Mouse (Mus musculus) urinary bladder, postnatal 10 days (tissue): Measurements from ENCODE around the gene Kmt2d.

Source experiments
- DNase-seq: peaks from one replicate; pipeline ENCODE4 v3.0.0; 2022; ENCODE audit warnings: low spot score

Kmt2d gene

DNA sequence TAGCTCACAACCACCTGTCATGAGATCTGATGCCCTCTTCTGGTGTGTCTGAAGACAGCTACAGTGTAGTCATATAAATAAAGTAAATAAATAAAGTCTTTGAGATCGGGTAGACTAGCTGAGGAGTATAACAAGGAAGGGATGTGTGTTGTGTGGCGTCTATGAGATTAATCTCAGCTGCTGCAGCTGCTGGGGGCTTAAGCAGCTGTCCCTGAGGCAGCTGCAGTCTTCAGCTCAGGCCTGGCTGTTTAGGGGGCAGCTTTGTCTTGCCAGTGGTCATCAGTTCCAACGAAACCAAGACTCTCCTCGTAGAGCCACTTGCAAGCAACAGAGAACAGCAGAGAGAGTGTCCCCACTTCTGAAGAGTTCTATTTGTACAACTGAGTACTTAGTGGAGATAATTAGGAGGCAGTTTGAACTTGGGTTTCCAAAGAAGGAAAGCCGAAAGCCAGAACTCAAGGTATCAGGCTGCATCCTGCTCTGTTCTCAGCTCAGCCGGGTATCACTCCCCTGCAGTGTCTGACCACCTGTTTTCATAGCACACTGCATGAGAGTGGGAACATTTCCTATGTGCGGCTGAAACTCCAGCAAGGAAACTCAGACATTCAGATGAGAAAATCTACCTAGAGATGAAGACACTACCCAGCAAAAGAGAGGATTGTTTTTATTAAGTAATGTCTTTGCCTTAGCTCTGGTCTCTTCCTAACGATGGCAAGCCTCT, 15.8 kb upstream of the Kmt2d start:
- no peak for DNase-seq

DNA sequence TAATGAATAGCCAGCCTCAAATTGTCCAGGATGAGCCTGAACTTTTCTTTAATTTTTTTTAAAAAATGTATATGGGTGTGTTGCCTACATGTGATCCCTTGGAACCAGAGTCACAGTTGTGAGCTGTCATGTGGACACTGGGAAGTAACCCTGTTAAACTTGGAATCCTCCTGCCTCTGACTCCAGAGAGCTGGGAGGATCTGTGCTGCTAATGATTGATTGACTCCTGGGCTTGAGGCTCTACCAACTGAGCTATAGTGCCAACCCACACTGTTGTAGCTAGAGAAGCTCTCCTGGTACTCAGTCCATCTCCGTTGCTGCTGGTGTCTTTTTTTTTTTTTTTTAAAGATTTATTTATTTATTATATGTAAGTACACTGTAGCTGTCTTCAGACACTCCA, 13.1 kb upstream of the Kmt2d start:
- DNase-seq, result no peak

DNA sequence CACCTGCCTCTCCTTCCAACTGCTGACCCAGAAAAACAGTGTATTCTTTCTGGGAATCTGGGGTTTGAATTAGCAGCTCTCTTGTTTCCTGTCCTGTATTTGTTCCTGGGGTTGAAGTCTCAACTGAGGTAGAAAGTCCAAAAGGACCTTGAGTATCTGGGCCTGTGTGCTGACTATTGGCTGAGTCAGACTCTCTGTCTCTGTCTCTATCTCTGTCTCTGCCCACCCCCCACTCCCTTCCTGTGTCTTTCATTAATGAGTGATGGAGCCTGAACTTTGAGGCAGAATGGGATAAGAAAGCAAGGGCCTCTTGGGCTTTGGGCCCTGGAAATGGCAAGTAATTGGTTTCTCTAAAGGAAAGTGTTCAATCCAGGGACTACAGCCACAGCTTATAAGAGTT, 12.7 kb upstream of the Kmt2d start:
- DNase-seq, result no peak

DNA sequence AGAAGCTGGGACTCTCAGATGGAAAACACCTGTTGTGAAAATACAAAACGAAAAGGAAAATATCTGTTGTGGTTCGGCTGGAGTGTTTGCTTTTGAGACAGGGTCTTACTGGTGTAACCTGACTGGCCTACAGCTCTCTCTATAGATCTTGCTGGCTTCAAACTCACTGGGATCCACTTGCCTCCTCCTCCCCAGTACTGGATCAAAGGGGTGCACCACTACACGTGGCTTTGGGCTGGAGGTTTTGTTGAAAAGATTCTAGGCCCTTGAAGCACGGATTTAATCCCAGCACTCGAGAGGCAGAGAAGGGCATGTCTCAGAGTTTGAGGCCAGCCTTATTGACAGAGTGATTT, 10.6 kb upstream of the Kmt2d start:
- no peak for DNase-seq

DNA sequence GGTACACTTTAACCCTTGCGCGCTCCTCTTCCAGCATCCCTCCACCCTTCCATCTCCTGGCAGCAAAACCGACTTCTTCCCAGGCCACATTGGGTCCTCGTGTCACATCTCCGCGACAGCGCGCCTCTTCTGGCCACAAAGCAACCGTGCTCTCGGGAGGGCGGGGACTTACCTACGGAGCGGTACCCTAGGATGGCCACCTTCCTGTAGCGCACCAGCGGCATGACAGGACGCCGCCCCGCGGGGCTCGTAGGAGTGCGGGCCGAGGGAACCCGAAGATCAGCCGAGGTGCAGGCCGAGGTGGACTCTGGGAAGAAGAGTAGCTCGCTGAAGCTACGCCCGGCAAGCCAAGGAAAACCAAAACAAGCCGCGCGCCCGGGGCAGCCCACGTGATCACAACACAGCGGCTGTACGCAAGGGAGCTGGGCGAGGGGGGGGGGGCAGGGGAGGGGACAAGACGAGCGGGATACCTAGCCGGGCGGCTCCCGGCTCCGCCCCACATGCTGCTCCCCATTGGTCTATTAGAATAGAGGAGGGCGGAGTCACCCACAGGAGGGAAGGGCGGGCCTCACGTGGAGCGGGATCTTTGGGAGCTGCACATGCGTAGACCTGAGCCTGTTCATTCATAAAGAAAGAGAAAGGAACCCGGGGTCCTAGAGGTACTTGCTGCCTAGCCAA, 10.1 kb upstream of the Kmt2d start:
- DNase-seq, result no peak

DNA sequence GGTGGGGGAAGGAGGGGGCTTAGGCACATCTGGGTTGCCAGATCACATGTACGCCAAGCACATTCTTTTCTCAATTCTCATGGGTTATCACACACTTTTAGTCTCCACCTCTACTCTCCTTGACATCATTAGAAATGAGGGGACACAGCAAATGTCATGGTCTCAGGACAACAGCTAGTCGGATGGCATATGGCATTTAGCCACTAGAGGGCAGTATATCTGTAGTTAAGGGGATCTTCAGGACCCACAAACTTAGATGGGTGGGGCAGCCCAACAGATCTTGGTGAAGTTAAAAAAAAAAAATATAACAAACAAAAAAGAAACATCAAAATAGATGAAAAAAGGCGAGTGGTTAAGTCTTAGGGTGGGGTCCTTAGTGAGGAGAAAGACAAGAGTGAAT, 6.3 kb upstream of the Kmt2d start:
- no peak for DNase-seq

DNA sequence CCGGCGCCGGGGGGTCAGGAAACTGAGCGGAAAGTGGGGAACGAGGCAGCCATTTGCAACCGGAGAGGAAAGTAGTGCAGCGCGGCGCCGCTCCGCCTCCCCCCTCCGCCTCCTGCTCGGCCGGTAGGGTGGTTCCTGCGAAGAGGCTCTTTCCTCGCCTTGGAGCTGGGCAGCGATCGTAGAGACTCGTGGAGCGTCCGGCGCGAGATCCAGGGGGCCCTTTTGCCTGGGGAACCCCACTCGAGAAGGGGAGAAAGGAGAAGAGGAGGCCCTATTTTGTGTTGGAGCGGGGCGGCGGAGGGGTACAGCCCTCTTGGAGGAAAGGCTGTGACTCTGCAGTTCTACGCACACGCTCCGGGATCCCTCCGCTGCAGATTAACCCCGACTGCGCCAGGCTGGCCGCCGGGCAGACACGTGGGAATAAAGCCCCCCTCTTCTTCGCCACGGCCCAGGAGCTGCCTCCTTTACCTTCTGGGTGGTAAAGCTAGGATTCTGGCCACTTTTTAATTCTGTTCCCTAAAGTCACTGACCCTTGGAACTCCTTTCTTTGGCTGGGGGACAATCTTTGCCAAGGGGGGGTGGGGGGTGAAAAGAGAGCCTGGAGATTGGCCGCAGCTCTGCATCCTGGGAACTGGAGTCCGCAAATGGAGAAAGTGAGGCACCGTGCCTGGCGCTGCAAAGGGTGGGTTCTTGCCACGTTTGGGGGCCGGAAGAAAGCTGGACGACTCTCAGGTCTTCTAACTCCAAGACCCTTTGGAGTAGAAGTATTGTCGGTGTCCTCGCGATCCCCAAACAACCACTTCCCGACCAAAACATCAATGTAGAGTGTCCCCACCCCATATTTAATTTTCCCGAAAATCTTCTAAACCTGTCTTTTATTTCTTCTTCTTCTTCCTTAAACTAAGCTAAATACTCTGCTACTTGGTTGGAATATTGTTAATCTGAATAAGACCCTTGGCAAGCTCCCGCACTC, 1.2 kb upstream of the Kmt2d start:
- peak; percentile 77 for DNase-seq

DNA sequence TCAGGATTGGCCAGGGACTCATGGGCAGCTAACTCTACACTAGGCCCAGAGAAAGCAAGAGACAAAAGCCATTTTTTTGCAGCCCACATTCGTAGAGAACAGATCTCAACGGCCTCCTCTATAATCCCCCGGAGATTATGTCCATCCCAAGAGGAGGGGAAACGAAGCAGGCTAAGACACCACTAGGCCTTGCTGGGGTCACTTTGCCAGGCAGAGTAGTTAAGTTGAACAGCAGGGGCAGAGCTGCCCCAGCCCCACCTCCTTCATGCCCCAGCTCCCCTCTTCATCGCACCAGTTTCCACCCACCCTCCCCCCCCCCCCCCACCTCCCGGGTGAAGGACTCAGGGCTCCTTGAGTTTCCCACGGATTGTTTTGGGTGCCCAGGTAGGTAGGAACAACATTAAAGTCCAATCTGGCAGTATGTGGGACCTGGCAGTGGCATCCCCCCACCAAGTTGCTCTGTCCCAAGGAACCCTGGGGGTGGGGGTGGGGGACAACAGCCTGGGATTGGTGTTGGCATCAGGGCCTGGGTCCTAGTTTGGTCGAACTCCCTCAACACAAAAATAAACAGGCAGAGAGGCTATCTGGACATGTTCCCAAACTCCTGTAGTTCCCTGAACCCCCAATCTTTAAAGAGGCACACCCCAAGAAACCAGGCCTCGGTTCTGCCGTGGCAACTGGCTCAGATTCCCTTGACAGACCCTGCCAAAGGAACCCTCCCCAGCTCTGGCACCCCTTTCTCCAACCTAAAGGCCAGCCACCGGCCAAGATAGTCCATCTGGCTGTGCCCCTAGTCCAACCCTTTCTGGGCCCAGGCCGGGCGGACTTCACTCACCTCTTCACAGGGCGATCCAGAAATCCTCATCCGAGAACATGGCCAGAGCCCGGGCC, 580 bp downstream of the Kmt2d start:
- DNase-seq, result no peak

DNA sequence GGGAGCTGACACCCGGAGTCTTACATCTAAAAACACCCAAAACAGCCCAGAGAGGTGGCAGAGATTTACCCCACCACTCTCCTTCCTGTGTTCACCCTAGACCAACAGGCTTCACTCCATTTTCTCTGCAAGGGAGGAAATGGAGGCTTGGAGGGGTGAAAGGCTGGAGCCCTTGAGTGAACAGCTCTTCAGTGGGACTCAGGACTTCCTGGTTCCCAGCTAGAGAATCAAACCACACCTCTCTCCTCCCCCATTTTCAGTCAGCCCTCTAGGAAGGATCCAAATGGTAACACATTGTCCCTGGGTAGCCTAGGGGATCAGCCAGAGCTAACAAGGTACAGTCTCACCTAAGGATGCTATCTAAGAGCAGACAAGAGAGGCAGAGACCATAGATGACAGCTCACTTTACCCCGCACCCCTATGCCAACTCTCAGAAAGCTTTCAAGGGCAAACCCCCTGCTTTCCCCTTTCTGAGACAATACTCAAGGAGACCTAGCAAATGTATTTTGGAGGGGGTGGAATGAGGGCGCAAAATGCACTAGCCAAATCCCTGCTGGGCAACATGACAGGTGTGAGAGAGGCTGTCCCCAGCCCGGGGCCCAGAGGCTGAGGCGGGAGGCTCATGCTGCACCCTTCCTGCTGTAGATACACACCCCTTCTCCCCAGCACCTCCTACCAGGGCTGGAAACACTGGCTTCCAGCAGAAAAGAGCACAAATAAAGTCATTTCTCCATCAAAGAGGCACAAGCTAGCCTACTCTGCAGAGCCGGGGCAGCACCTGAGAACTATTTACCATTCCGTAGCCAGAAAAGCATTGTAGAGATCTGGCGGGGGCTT, 1.4 kb downstream of the Kmt2d start:
- DNase-seq, result no peak

DNA sequence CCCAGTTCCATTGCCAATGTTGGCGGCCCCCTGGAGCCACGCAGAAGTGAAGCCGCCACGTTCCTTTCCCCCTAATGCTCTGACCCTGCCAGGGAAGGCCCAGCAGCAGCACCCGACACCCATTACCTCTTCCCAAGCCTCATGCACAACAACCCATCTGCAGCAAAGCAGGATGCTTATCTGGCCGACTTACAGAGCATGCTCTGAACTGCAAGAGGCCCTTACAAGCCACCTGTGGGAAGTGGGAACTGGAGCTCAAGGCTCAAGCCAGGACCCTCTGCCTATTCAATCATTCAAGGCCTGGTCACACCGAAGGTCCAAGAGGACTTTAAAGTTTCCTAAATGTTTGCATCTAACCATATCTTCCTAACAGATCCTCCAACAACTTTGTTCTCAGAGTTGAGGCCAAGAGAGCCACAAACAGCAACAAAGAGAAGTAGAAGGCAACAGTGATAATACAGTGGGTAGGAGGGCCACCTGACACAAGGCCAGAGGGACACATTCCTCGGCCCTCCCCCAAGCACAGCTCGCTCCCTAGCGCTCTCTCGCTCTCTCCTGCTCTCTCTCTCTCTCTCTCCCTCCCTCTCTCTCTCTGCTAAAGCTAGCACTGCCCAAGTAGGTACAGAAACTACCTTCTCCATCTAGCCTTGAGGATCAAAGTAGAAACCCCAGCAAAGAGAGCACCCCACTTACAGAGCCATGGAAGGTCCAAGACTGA, 2.5 kb downstream of the Kmt2d start:
- DNase-seq, result no peak

DNA sequence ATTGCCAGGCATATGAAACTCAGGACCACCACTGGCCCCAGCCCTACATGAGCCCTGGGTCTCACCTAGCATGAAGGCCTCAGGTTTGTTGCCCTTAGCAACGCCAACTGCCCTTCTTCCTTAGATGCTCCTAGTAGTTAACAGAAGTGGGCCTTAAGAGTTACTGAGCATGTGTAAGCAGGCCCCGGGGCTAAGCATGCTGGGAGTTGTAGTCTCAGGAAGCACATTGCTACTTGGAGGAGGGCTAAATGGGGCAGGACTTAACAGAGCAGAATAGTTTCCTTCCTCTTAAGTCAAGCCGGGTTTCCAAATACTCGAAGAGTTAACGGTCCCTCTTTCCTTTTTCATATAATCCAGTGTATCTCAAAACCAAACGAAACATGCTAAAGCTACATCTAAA, 3.7 kb downstream of the Kmt2d start:
- DNase-seq, result no peak

DNA sequence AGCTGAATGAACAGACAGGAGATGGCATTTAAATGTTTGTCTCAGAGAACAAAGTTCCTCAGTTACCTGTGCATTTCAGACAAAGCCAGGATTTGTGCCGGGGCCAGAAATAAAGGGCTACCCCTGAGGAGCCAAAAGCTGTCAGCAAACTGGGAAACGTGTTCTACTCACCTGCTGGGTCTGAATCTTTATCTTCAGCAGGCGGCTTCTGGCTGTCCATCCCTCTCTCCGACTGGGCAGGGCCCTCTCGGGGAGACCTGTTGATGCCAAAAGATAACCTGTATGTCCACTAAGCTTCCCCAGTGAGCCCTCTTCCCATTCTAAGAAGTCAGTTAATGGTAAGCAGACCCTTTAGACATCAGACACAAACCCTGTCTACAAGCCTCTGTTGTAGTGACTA, 4.5 kb downstream of the Kmt2d start:
- no peak for DNase-seq

DNA sequence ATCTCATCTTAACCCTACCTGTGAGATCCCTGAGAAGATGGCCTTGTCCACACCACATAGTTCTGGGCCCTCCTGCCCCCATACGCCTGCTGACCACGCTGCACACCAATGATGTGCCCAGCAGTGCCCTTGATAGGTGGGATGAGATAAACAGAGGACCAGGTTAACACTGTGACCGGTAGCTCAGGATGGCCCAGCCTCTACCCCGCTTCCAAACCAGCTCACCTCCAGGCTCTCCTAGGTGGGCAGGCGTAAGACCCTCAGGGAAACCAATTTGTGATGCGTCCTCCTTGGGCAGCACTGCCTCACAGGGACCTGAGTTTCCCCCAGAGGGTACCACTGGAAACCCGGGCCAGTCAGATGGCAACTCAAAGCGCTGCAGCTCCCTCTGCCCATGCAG, 5.2 kb downstream of the Kmt2d start:
- no peak for DNase-seq

DNA sequence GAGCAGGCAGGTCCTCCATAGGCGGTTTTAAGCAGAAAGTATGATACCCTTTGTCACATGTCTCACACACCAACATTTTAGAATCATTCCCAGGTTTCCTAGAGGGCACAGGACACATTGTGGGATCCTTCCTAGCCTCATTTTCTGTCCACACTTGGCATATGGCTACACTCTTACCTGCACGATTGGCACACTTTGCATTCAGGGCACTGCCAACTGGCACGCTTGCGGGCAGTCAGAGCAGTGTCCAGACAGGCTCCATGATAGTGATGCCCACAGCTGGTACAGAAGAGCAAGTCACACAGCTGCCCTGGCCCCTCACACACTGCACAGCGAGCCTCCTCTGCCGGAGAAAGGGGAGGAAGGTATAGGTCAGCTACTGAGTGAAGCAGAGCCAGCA, 6.1 kb downstream of the Kmt2d start:
- no peak for DNase-seq

DNA sequence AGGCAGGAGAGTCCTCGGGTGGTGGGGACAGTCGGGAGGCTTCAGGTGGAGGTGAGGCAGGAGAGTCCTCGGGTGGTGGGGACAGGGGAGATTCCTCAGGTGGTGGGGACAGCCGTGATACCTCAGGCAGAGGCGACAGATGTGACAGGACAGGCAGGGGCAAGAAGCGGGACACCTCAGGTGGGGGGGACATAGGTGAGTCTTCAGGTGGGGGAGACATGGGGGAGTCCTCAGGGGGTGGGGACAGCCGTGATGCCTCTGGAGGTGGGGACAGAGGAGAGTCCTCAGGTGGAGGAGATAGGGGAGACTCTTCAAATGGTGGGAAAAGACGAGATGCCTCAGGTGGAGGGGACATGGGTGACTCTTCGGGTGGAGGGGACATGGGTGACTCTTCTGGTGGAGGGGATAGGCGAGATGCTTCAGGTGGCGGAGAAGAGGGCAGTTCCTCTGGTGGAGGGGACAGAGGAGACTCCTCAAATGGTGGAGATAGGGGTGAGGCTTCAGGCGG, 7.5 kb downstream of the Kmt2d start:
- peak; percentile 10 for DNase-seq

DNA sequence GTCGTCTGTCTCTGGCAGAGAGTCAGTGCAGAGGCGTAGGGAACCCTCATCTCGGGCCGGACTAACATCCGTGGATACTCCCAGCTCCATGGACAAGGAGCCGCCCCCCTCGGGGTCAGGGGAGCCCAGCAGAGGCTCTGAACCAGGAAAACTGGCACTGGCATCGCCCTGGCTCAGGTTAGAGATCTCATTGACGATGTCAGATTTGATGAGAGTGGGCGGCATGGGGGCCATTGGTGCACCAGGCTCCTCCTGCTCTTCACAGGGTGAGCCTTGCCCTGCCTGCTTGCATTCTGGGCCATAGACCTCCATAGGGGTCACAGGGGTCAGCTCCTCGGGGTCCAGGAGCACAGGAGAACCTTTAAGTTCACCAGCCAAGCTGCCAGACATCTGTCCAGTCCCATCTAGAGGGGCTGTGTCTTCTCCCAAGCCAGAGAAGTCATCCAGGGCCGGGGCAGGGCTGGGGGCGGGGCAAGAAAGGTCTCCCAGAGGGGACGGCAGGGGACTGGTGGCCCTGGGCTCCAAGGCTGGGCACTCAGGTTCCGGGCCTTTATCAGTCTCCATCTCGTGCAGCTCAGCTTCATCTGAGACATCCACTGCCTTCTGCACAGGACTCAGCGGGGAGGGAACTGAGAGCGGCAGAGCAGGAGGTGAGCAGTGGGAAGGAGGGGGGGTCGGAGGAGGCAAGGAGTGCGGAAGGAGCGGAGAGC, 9.1 kb downstream of the Kmt2d start:
- peak; percentile 8 for DNase-seq

DNA sequence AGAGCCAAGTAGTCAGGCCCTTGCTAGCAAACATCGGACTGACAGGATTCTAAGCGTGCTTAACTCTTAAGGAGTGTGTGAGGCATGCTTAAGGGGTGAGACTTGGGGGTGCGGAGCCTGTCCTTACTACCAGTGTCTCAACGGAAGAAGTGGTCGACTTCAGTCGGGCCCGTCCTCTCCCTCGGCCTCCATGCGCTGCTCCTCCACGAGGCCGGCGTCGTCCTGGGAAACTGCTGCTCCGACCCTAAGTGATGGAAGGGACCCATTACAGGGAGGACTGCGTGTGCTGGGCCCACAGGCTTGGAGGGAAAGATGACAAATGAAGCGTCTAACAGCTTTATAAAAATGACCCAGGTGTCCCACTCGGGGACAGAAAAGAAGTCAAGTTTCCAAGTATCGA, 10.1 kb downstream of the Kmt2d start:
- no peak for DNase-seq

DNA sequence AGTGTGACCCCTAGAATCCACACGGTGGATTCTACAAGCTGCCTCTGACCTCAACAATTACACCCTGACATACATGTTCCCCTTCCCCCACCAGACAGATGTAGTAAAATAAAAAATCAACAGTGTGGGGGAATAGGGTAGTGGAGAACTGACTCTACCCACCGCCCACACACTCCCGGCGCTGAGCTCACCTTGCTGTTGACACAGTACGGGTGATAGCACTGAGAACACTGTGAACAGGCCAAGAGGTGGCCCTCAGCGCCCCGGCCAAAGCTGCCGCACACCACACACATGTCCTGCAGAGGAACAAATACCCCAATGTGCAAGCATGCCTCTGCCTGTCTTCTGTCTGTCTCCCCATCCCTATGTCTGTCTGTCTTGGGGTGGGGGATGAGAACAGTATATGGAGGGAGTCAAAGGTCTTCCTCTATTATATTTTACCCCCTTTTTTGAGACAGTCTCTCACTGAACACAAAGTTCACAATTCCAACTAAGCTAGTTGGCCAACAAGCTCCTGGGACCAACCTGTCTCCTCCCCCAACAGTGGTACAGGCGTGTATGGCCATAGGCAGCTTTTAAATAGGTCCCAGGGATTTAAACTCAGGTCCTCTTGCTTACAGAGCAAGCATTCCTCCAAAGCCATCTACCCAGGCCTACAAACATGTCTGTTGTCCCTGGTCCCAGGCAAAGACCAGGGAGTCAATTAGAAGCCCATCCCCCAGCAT, 11.5 kb downstream of the Kmt2d start:
- DNase-seq, result no peak

DNA sequence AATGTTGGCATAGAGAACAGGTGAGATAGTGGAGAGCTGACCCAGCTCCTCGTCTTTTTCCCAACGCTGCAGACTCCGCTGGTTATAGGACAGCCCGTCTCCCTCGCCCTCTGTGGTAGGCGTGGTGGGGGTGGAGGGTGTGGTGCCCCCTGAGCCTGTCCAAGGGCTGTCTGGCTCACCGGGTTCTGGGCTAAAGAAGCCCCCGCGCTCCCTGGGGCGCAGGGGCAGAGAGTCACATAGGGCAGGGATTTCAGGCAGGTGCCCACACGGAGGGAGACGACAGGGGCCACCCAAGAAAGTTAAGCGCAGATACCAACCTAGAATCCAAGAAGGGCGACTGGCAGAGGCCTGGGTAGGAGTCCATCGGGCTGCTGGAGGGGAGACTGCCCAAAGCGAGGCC, 16.8 kb downstream of the Kmt2d start:
- DNase-seq, result no peak
